Comparison of ENCODE assay signal across 8 mouse cellular contexts in genomic region chr10:95262388-95262787, GRCm38 (mm10).
DNase-seq lines count a peak whose midpoint lies in the region; ATAC-seq lines count a peak whose summit lies in the region.

No protein-coding gene starts in this region.

- peak; percentile 62 to 64 for DNase-seq in heart, adult 18-20 months
- DNase-seq in heart, postnatal 14 days, result no peak
- peak; percentile 15 to 34 for DNase-seq in spleen, postnatal 36 days (ENCODE audit: low spot score in 2 of 2)
- DNase-seq in spleen, postnatal 14 days (ENCODE audit: low spot score in 2 of 2), result no peak
- DNase-seq in liver, result peak; percentile 24
- DNase-seq in left cerebral cortex, postnatal 36 days (ENCODE audit: low spot score in 2 of 2), result no peak

- intact Hi-C loops in heart, postnatal 14 days (cut with DNase I), result loop anchor here (2.0 kb wide), 1 partner anchor 154 kb away; the partner anchor contains the start of gene Socs2
- intact Hi-C loops in left cerebral cortex, postnatal 36 days (cut with DNase I), result loop anchor here (5.0 kb wide), 1 partner anchor 155 kb away; the partner anchor contains the start of gene Socs2

- ATAC-seq in frontal cortex, adult (ENCODE audit: low TSS enrichment), result no peak
- ATAC-seq in erythroid progenitor cell, adult 5-6 weeks (replicated peaks; ENCODE audit: low FRiP score, poor library complexity, severe bottlenecking), result no peak

Comparison
In these comparisons a context has a peak if more than half of its experiments do, and no peak if none do; other contexts are left out.
1. DNase-seq: peak in heart, adult 18-20 months (2 of 2), spleen, postnatal 36 days (2 of 2) and liver (single experiment); none in heart, postnatal 14 days (0 of 2), spleen, postnatal 14 days (0 of 2) and left cerebral cortex, postnatal 36 days (0 of 2).